Mouse (Mus musculus) ES-Bruce4 (cell line): ENCODE measurements at regions not wholly inside any gene's neighbourhood (a gene's known extent, or its start where the extent isn't known, plus 50 kb on each side); places are given as distances from the start of the nearest gene placed in this dataset.

ENCODE experiments used
- H3K27ac ChIP-seq: 2 replicates; pipeline ENCODE4 v1.5.1; 2012; ENCODE audit warnings: low read length, inconsistent platforms; ENCODE audit not compliant: insufficient read depth
- H3K27me3 ChIP-seq: 2 replicates; pipeline ENCODE4 v1.6.1; 2012; ENCODE audit warnings: mild to moderate bottlenecking, low read length, inconsistent platforms; ENCODE audit not compliant: control insufficient read depth, poor library complexity, insufficient read depth, severe bottlenecking
- H3K36me3 ChIP-seq: 2 replicates; pipeline ENCODE4 v1.6.1; 2012; ENCODE audit warnings: inconsistent platforms, mild to moderate bottlenecking, low read length, moderate library complexity; ENCODE audit not compliant: control insufficient read depth, poor library complexity, insufficient read depth, severe bottlenecking
- H3K4me1 ChIP-seq: one replicate; pipeline ENCODE4 v1.8.1; 2011; ENCODE audit warnings: low read length; ENCODE audit not compliant: control insufficient read depth, insufficient read depth
- H3K4me3 ChIP-seq: 2 replicates; pipeline ENCODE4 v1.5.1; 2011; ENCODE audit warnings: low read depth, mild to moderate bottlenecking, low read length
- H3K9ac ChIP-seq: 2 replicates; pipeline ENCODE4 v1.6.1; 2012; ENCODE audit warnings: low read depth, mild to moderate bottlenecking, inconsistent platforms; ENCODE audit not compliant: poor library complexity, severe bottlenecking
- H3K9me3 ChIP-seq: replicated peaks from 2 replicates; pipeline ENCODE4 v1.6.1; 2012; ENCODE audit warnings: mild to moderate bottlenecking, low read length, inconsistent platforms; ENCODE audit not compliant: control insufficient read depth, poor library complexity, insufficient read depth, severe bottlenecking
- CTCF ChIP-seq: IDR thresholded peaks from one replicate; pipeline ENCODE4 v1.8.1; 2011; ENCODE audit warnings: low read depth, low read length
- EP300 ChIP-seq: IDR thresholded peaks from 2 replicates; pipeline ENCODE4 v1.6.1; 2011; ENCODE audit warnings: low read depth, low read length; ENCODE audit not compliant: insufficient read depth
- POLR2A ChIP-seq: IDR thresholded peaks from one replicate; pipeline ENCODE4 v1.8.1; 2011; ENCODE audit warnings: low read length; ENCODE audit not compliant: insufficient read depth

GRCm38 (mm10) chr6:14585827-14586226, 169.2 kb downstream of the Ppp1r3a start:
- Histone ChIP-seq H3K27me3 (no peaks in the 10 kb centered on the region), H3K4me3 (no peak overlapping the region), H3K9ac (no peak overlapping the region), H3K9me3 (no peaks in the 10 kb centered on the region), H3K4me1 (no peaks in the 10 kb centered on the region), H3K27ac (no peak overlapping the region), H3K36me3 (no peaks in the 10 kb centered on the region)
- TF ChIP-seq POLR2A (no peak), EP300 (no peak), CTCF (no peak)

- Histone ChIP-seq H3K36me3 (no peaks in the 10 kb centered on the region), H3K9ac (no peak overlapping the region), H3K4me1 (no peaks in the 10 kb centered on the region), H3K4me3 (no peak overlapping the region), H3K9me3 (no peaks in the 10 kb centered on the region), H3K27me3 (no peaks in the 10 kb centered on the region), H3K27ac (no peak overlapping the region)
- TF ChIP-seq EP300 (no peak), POLR2A (no peak), CTCF (no peak)
Measured at GRCm38 (mm10) chr6:14583829-14584228, 171.2 kb downstream of the Ppp1r3a start.

DNA sequence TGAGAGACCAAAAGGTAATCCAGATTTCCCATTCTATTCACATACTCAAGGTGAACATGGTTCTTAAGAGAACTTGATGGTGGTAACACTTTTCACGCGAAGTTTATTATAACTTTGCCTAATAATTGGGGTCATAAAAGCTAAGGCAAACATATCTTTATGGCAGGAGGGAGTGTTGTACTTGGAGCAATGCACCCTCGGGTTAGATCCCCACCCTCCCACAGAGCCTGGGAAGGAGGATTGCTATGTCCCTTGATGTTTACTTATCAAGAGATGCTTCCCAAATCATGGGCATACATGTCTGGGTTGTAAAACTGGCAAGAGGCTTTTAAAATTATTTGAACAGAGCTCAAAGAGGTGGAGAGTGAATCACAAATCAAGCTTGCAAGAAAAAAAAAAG, 180.5 kb downstream of the Ppp1r3a start:
- Histone ChIP-seq H3K4me1 (no peaks in the 10 kb centered on the region), H3K27me3 (no peaks in the 10 kb centered on the region), H3K9ac (no peak overlapping the region), H3K9me3 (no peaks in the 10 kb centered on the region), H3K36me3 (no peaks in the 10 kb centered on the region), H3K4me3 (no peak overlapping the region), H3K27ac (no peak overlapping the region)
- TF ChIP-seq CTCF (no peak), EP300 (no peak), POLR2A (no peak)

DNA sequence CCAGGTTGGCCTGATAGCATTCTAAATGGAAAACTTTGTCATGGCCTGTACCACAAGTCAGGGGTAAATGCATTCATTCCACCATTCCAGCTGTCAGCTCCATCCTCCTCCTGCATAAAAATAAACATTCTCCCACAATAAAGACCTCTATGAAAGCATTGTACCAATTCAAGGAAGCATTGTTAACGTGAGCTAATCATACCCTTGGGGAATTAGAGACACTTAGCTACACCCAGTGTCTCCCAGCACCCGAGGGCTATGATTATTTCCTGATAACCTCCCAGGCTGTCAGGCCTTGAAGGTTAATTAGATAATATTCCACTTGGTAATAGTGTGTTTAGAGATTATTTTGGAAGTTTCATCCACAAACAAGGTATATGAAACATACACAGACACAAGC, 182.1 kb downstream of the Ppp1r3a start:
- Histone ChIP-seq H3K4me1 (no peaks in the 10 kb centered on the region), H3K27me3 (no peaks in the 10 kb centered on the region), H3K9me3 (no peaks in the 10 kb centered on the region), H3K27ac (no peak overlapping the region), H3K4me3 (no peak overlapping the region), H3K36me3 (no peaks in the 10 kb centered on the region), H3K9ac (no peak overlapping the region)
- no peak for TF ChIP-seq POLR2A
- no peak for TF ChIP-seq EP300
- TF ChIP-seq CTCF, result no peak

GRCm38 (mm10) chr6:14540333-14540732, 214.7 kb downstream of the Ppp1r3a start:
- H3K9me3 ChIP-seq, result no peaks in the 10 kb centered on the region
- no peaks in the 10 kb centered on the region for H3K27me3 ChIP-seq
- no peak overlapping the region for H3K9ac ChIP-seq
- H3K27ac ChIP-seq, result no peak overlapping the region
- H3K36me3 ChIP-seq, result no peaks in the 10 kb centered on the region
- TF ChIP-seq EP300, result no peak
- TF ChIP-seq CTCF, result no peak
- no peak overlapping the region for H3K4me3 ChIP-seq
- H3K4me1 ChIP-seq, result no peaks in the 10 kb centered on the region

DNA sequence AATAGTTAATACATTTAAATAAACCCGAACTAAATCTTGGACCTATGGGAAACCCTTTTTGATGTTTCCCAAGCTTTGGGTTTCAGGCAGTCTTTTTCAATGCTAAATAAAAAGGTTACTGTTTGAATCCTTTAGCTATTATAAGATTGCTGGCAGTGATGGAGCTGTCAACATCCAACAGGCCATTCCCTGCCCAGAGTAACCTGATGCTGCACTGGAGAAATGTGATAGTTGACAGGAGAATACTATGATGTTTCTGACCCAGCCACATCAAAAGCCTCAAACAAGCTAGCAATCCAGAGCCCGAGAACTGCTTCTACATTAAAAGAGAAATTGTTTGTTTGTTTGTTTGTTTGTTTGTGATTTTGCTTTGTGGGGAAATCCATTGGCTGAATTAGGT, 226.0 kb downstream of the Ppp1r3a start:
- no peak overlapping the region for H3K27ac ChIP-seq
- no peaks in the 10 kb centered on the region for H3K27me3 ChIP-seq
- no peak overlapping the region for H3K9ac ChIP-seq
- H3K36me3 ChIP-seq, result no peaks in the 10 kb centered on the region
- TF ChIP-seq CTCF (no peak), POLR2A (no peak), EP300 (no peak)
- no peaks in the 10 kb centered on the region for H3K4me1 ChIP-seq
- no peak overlapping the region for H3K4me3 ChIP-seq
- no peaks in the 10 kb centered on the region for H3K9me3 ChIP-seq

- TF ChIP-seq CTCF (no peak), EP300 (no peak), POLR2A (no peak)
- no peak overlapping the region for H3K27ac ChIP-seq
- H3K27me3 ChIP-seq, result no peaks in the 10 kb centered on the region
- H3K4me1 ChIP-seq, result no peaks in the 10 kb centered on the region
- H3K4me3 ChIP-seq, result no peak overlapping the region
- H3K9ac ChIP-seq, result no peak overlapping the region
- no peaks in the 10 kb centered on the region for H3K36me3 ChIP-seq
- no peaks in the 10 kb centered on the region for H3K9me3 ChIP-seq
Measured at GRCm38 (mm10) chr6:14528564-14528963, 226.5 kb downstream of the Ppp1r3a start.
